Mouse (Mus musculus): ENCODE measurements around the gene Hist3h2a.

GRCm38 (mm10) chr11:58959186-58959825 is 4.8 kb downstream of the Hist3h2a start:
- no peak for TF ChIP-seq POLR2A (IDR thresholded peaks at IDR 0.05; ENCODE audit: insufficient read depth, low read length)
- TF ChIP-seq EP300 (IDR thresholded peaks at IDR 0.05; ENCODE audit: insufficient read depth, low read depth, low read length), result no peak
- no peak for TF ChIP-seq CTCF (IDR thresholded peaks at IDR 0.05; ENCODE audit: low read depth, low read length)

All from ES-Bruce4 (cell line).